Mouse (Mus musculus) urinary bladder, adult 2 months (tissue): ENCODE data around the gene Srcap. TPM values are rescaled to one million over a fixed set of nuclear protein-coding genes. Genes with fewer than 3 reads are reported as not detected.
"Not testable (repeated sequence)": the region's sequence is repeated elsewhere in the genome, so short reads cannot be mapped to it uniquely, and the experiment has no call there.

Source experiments
- DNase-seq: peaks from one replicate; pipeline ENCODE4 v3.0.0; 2022; ENCODE audit warnings: low spot score
- polyA plus RNA-seq: library from polyadenylated mRNA; depleted of rRNA; stranded (reverse); fragments of >200 nt; gene quantifications from 2 replicates; pipeline ENCODE4 v1.2.3, GENCODE M21; 2012; rRNA removed

The Srcap gene
- 5.7 and 13.8 TPM in 2 replicates for polyA plus RNA-seq

GRCm38 (mm10) chr7:127511808-127512230 lies at the start of gene Srcap:
Srcap (plus strand) TSS chr7:127511983.
- DNase-seq, result peak; percentile 87

GRCm38 (mm10) chr7:127465191-127465590 lies 46.6 kb upstream of the Srcap start:
- DNase-seq, result no peak

- not testable (repeated sequence) for DNase-seq
Measured at GRCm38 (mm10) chr7:127465670-127466069, 46.1 kb upstream of the Srcap start.

- DNase-seq, result no peak
Measured at GRCm38 (mm10) chr7:127466606-127467005, 45.2 kb upstream of the Srcap start.

- DNase-seq, result no peak
Measured at GRCm38 (mm10) chr7:127470011-127470715, 41.6 kb upstream of the Srcap start.

- DNase-seq, result peak; percentile 75
Measured at GRCm38 (mm10) chr7:127470743-127471645, 40.8 kb upstream of the Srcap start.

GRCm38 (mm10) chr7:127471646-127472010 lies 40.2 kb upstream of the Srcap start:
- DNase-seq, result peak; percentile 63

- no peak for DNase-seq
Measured at GRCm38 (mm10) chr7:127472060-127472459, 39.7 kb upstream of the Srcap start.

GRCm38 (mm10) chr7:127473705-127474104 lies 38.1 kb upstream of the Srcap start:
- DNase-seq, result no peak

- no peak for DNase-seq
Measured at GRCm38 (mm10) chr7:127474378-127475070, 37.3 kb upstream of the Srcap start.

- DNase-seq, result no peak
Measured at GRCm38 (mm10) chr7:127475186-127475740, 36.5 kb upstream of the Srcap start.

- no peak for DNase-seq
Measured at GRCm38 (mm10) chr7:127476336-127476735, 35.4 kb upstream of the Srcap start.

GRCm38 (mm10) chr7:127476855-127477254 lies 34.9 kb upstream of the Srcap start:
- no peak for DNase-seq

- peak; percentile 94 for DNase-seq
Measured at GRCm38 (mm10) chr7:127477687-127478634, 33.8 kb upstream of the Srcap start.

GRCm38 (mm10) chr7:127478635-127479317 lies 33.0 kb upstream of the Srcap start, which contains the start of gene Fbrs:
Fbrs (plus strand) TSS chr7:127479199.
- peak; percentile 88 for DNase-seq

- DNase-seq, result no peak
Measured at GRCm38 (mm10) chr7:127479318-127480225, 32.2 kb upstream of the Srcap start.

GRCm38 (mm10) chr7:127480321-127480720 lies 31.5 kb upstream of the Srcap start:
- no peak for DNase-seq

- no peak for DNase-seq
Measured at GRCm38 (mm10) chr7:127485416-127485815, 26.4 kb upstream of the Srcap start.

GRCm38 (mm10) chr7:127488364-127488763 lies 23.4 kb upstream of the Srcap start:
- not testable (repeated sequence) for DNase-seq
